Mouse (Mus musculus) liver, adult 2 months (tissue): ENCODE measurements around the gene Aire.

Experiments used
- CTCF ChIP-seq: fragments of 200-500 bp; IDR thresholded peaks from 2 replicates; pipeline ENCODE4 v1.5.1; 2011; ENCODE audit warnings: low read depth, low read length, control low read depth
- POLR2A ChIP-seq: fragments of 200-500 bp; IDR thresholded peaks from 2 replicates; pipeline ENCODE4 v1.6.1; 2011; ENCODE audit warnings: low read length, control low read depth; ENCODE audit not compliant: insufficient read depth; ENCODE audit errors: extremely low read depth

DNA sequence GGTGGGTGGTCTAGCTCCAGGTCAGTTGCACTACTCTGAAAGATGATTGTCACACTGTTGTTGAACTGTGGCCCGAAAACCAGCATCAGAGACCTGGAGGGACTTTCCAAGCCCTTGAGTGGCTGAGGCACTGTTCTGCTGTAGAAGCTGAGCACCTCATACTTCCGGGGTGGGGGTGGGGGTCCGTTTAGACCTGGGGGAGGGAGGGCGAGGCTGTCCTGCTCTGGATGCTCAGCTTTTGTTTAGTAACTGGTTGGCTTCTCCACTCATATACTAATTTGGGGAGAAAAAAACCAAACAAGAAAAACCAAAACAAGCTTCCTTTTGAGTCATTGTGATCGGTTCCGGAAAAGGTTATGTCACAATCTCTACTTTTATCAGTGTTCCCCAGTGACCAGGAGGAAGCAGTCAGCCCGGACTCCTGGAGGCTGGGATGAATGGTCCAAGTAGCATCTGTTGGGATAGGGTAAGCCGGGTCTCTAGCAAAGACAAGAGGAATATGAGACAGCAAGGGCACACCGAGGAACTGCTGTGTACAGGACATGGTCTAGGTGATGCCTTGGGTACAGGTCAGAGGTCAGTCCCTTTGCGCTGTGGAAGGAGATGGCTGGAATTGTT lies 43.1 kb upstream of the Aire start:
- TF ChIP-seq CTCF, result no peak
- TF ChIP-seq POLR2A, result no peak
